Mouse (Mus musculus): ENCODE measurements around the gene Tnc.

The Tnc gene

DNA sequence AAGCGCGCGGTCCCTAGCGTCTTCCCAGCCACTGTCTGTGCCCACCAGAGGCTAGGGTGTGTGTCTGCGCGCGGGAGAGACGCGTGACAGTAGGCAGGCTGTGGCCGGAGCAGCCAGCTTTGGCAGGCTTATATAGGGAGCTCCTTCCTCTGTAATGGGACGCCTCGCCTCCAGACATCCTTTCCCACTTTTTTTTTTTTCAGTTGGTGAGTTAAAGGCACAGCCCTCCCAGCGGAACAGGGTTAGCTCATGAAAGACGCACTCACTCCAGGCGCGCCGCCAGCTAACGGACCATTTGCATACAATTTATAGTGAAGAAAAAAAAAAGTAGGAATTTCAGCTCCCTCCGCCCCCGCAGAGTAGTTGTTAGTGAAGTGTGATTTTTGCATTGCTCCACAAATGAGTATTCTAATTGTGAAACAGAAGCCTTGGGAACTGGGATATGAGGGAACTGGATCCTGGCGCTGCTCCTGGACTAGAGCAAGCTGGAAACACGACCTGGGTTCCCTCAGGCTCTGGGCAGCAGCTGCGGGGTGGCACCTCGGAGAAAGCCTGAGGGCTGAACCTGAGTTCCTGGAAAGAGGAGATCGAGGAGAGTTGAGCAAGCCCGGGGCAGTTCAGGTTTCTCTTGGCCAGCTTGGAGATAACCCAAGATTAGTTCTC, at the start of gene Tnc:
TSS of gene Tnc (minus strand) at position 185 of the 663 bp plus-strand sequence.
- in situ Hi-C loops (cut with MboI; ENCODE audit: low sequenced_read_pairs), result no loop called here

DNA sequence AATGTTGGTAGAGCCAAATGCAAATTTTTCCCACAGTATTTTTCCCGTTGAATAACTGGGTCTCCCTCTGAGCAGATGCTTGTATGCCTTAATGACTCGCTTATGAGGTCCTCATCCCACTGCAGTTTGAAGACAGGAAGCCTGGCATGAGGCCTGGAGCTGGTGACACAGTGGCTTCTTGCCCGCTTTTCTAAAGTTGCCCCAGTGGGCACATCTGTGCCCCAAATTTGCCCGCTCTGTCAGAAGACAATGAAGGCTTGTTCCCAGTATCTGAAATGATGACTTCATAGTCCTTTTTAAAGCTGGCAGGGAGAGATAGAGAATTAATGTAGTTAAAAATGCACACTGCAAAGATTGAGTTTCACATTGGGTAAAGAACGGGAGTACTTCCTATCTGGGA, 47.4 kb upstream of the Tnc start:
- in situ Hi-C loops (cut with MboI; ENCODE audit: low sequenced_read_pairs), result no loop called here

DNA sequence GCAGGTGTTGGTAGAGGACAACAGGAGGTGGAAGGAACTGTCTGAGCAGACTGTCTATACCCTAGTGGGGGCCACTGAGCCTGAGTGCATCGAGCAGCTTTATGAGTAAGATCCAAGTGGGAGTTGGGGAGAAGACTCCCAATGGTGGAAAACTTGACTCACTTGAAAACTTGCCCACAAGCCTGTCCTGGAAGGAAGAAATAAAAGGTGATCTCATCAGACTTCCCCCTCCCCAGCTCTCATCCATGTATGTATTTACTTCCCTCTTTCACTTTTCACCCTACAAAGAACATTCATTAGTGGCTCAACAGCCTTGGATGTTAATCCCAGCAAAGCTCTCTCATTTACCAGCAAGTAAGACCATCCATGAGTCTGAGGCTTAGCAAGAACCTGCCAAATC, 46.0 kb upstream of the Tnc start:
- in situ Hi-C loops (cut with MboI; ENCODE audit: low sequenced_read_pairs), result no loop called here

DNA sequence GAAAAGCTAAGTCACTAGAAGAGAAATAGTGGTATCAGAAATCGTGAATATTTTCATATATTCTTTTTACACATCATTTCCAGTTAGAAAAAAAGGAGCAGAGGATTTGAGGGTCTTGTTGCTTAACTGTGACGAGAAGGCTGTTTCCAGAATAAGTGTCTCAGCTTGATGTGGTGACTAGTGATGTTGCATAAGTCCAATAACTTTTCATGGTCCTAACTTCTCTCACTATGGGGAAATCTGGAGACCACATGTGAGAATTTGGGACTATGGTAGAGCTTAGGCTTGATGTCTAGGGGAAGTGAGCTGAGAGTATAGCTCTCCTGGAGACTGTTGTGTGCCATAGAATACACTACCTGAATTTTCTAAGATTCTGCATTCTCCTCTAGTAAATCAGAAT, 42.6 kb upstream of the Tnc start:
- in situ Hi-C loops (cut with MboI; ENCODE audit: low sequenced_read_pairs), result no loop called here

DNA sequence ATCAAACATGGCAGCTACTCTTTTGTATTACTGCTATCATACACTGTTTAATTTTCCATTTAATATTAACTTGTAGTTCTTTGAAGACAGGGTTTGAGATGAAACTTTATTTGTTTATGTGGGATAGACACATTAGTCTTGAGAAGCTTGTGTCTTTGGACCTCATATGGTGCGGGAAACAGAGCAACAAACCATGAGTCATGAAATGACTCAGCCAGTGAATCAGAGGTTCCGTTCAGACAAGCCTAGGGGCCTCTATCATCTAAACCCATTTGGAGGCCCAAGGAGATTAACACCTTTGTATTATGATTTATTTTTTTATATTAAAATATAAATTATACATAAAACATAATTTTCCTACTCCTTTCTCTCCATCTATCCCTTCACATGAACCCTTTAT, 40.9 kb upstream of the Tnc start:
- in situ Hi-C loops (cut with MboI; ENCODE audit: low sequenced_read_pairs), result no loop called here

DNA sequence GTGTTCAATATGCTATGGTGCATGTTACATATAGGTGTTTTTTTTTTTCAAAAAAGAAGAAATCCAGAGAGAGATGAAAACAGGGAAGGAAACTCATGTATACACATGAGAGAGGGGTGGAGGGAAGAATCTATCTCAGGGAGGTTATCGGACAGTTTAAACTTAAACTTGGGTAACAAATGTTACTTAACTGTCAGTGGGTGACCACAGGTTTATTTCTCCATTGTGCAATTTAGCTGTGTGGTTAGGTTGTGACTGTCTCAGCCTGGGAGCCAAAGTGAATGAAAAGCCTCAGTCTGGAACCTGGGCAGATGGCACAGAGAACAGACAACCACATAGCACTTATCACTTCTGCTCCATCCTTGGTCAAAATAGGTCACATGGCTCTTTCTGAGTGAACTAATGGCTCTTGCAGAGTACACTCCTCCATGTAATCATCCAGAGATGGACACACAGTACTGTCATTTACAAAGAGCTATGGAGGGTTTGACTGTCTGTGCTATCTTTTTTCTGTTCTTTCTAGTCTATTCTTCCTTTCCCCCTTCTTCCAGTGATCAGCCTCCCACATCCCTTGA, 39.3 kb upstream of the Tnc start:
- in situ Hi-C loops (cut with MboI; ENCODE audit: low sequenced_read_pairs), result no loop called here

DNA sequence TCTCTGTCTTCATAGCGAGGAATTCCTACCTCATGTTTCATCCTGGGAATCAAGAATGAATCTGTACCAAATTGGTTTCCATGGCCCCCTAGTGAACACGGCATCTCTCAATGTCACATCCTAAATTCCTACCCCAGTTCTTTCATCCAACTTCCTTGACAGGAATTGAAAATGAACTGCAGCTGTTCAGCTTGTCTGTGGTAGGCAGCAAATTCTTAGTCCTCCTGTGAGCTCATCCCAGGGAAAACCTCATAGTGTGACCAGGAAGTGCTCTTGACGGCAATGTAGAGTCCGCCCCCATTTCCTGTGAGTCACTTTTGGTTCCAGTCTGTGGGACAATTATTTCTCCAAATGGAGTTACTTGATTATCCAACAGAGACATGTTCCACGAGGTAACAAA, 37.0 kb upstream of the Tnc start:
- in situ Hi-C loops (cut with MboI; ENCODE audit: low sequenced_read_pairs), result no loop called here

DNA sequence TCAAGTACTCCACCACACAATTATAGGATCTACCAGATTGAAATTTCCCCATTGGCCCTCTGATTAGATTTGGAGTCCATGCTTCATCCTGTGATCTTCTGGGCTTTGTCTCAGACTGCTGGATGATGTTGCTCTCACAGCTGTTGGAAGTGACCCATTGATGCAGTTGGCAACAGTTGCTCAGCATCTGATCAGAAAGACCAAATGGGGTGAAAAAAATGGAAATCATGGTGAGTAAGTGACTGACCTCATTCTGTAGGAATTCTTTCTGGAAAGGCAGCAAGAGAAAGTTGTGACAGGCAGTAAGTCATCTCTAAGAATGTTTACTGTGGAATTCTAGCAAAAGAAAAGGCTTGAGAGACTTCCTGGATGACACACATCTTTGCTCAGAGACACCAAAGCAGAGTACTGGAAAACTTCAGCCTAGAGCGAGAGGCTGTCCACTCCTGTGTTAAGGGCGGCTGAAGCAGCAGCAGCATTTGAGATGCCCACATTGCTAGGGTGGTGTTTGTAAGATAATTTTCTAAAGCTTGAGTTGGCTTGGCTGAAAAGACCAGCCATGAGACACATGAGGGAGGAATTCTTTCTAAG, 31.3 kb upstream of the Tnc start:
- in situ Hi-C loops (cut with MboI; ENCODE audit: low sequenced_read_pairs), result no loop called here

DNA sequence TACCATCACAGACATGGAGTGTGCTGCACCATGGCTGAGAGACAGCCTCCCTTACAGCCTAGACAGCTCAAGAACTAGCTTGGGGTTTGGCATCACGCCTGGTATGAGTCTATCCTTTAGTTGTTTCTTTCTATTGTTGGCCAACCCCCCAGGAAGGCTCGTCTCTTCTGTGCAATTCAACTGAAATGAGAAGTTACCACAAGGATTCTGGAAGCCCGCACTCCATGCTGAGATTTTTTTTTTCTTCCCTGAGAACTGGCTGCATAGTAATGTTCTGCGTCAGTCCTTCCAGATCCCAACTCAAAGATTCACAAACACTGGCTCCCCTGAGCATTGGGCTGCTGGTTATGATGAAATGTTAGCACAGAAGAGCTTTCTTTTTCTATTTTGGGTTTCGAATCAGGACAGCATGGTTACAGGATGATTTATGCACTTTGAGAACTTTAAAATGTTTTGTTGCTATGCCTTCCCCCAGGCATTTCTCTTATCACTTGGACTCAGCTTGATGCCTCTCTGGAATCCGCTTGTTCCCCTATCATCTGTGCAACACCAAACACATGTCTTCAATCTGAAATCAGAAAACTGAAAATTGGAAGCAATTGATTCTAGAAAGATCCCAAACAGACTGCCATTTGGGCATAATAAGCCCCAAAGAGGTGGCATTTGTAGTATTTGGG, 29.7 kb upstream of the Tnc start:
- in situ Hi-C loops (cut with MboI; ENCODE audit: low sequenced_read_pairs), result no loop called here

DNA sequence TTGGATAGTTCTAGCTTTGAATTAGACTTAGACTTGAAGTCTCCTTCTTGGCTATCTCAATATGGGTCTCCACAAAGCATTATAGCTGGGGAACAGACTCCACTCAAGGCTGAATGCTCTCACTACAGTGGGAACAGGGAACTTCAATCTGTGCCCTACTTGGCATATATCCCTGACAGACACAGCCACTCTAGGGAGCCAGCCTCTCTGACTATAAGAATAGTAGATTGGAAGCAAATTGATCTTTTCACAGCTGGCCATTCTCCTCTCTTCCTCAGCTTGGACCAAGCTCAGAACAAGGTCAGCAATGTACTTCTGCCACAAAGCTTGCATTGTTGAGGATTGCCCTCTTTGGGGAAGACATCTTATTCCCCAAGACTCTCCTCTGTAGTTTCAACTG, 27.9 kb upstream of the Tnc start:
- in situ Hi-C loops (cut with MboI; ENCODE audit: low sequenced_read_pairs), result no loop called here

DNA sequence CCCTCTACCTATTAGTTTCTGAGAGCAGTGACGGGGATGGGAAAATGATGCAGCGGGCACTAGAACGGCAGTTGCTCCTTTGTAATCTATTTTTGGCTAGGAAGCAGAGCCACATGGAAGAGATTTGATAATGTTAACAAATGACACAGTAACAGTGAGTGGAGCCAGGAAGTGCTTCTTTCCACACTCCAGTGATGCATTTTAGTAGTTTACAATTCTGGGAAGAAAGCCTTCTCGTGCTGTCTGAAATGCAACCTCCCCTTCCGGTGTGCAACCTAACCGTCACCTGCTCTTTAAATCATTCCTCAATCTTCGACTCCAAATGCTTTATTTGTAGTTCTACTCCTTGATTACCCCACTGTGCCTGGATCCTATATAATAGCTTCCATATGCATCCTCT, 20.6 kb upstream of the Tnc start:
- in situ Hi-C loops (cut with MboI; ENCODE audit: low sequenced_read_pairs), result no loop called here

DNA sequence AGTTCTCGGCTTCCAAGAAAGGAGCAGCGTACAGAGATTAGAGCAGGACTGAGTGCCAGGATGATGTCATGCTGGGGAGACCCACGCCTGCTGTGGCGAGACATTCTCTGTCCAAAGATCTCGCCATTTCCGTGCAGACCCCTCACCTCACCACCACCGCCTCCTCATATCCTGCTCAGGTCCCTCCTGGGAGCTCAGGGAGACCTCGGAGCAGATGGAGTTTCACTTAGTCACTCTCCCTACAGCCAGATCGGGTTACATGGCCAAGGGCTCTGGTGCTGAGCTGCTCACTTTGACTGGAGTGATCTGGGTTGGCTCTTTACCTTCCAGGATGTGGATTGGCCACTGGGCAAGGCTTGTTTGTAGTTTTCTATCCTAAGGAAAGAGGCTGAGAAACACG, 18.5 kb upstream of the Tnc start:
- in situ Hi-C loops (cut with MboI; ENCODE audit: low sequenced_read_pairs), result no loop called here

DNA sequence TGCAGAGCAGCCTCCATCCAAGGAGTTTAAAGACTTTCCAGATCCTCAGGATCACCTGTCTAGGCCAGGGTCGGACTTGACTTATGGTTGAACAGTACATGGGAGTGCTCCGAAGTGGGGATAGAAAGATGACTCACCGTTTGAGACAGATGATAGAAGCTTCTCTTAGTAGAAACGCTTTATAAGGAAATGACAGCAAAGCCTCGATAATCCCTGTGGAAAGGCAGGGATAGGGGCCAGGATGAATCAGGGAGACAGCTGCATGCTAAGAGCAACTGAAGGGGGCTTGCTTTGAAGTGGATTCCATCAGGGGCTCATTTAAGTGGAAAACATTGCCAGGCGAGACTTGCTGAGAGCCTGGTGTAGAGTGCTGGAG, 12.0 kb upstream of the Tnc start:
- in situ Hi-C loops (cut with MboI; ENCODE audit: low sequenced_read_pairs), result no loop called here

DNA sequence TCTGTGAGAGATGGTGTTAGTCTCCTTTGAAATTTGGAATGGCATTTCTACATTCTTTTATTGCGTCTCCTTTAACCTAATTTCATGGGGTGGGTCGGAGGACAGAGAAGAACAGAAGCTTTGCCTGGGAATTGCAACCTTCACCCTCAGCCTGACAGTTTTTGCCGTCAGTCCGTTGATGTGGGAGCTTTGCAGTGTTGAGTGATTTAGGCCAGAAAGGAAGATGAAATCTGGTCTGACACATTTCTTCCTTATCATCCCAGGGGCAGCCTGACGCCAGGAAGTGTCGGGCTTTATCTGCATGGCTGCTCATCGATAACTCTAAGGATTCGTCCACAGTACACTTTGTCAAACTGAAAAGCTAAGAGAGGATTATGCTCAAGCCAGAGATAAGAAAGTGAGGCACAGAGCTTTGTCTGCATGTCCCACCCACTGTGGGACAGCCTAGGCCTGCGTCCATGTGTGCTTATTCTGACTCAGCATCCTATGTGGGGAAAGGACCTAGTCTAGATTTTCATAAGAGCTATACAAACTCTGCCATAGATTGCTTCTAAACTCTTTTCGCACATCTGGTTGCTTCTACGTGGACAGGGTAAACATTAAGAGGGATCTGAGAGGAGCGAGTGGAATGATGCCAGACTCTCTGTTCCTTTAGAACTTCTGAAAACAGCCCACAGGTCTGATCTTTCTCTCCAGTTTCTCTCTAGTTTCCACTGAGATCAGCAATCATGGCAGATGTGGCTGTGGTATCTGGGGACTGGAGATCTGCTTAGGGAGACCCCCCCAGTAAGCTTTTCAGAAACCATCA, 11.4 kb upstream of the Tnc start:
- in situ Hi-C loops (cut with MboI; ENCODE audit: low sequenced_read_pairs), result no loop called here

DNA sequence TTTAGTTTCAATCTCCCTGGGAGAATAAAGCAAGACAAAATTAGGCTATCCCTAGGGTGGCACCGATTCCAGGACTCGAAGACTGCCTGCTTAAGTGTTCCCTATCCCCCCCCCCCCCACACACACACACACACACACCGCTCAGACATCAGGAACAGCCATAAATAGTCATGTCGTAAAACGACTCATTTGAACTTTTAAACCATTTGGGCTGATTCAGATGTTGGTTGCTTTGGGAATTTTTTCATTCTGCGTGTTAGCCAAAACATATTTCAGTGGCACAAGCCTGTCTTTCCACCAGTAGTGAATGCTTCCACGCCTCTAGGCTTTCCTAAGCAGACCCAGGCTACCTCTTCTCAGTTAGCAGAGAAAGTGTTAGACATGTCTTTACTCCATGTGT, 1.4 kb upstream of the Tnc start:
- in situ Hi-C loops (cut with MboI; ENCODE audit: low sequenced_read_pairs), result no loop called here

DNA sequence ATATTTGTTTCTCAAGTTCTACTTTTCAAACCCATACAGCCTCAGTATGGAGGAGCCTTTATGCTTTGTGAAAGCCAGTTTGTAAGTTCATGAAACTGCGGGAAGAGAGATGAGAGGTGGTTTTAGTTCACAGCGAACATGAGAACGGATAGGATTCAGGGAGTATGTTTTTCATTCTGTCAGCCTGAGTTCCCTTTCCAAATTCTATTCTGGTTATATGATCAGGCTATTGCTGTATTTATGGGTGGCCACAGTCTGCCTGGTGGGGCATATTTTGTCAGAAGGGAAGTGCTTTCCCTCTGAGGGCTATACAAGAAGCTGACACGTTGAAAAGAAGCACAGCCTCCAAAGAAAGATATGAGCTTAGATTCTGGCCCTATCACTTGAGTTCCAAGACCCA, 2.9 kb downstream of the Tnc start:
- in situ Hi-C loops (cut with MboI; ENCODE audit: low sequenced_read_pairs), result no loop called here

DNA sequence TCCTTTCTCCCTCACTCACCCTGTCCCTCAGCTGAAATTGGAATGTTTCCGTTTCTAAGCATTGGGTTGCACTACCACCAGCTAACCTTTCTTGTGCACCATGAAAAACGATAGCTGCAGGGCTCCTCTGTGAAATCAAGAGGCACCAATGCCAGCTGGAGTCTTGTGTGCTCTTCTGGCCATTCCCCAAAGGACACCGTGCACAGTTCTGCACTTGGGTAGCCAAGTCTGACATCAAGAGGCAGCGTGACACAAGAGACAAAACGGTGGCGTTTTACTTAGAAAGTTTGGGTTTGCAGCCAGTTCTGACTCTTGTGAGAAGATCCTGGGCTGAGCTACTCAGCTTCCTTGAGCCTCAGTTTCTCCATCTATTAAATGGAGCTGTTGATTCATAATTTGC, 3.4 kb downstream of the Tnc start:
- in situ Hi-C loops (cut with MboI; ENCODE audit: low sequenced_read_pairs), result no loop called here

DNA sequence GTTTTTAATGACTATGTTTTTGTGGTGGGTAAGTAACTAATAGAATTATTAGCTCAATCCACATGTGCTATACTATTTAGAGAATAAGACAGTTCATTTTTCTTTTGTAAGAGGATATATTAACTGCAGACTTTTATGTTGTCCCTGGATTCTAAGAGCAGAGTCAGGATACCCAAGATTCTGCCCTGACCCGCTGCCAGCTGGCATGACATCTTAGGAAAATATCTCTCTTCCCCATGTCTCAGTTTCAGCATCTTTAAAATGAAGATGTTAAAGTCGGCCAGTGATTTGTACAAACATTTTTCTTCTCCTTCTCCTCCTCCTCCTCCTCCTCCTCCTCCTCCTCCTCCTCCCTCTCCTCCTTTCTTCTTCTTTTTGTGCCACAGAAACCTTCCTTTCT, 7.7 kb downstream of the Tnc start:
- in situ Hi-C loops (cut with MboI; ENCODE audit: low sequenced_read_pairs), result no loop called here

DNA sequence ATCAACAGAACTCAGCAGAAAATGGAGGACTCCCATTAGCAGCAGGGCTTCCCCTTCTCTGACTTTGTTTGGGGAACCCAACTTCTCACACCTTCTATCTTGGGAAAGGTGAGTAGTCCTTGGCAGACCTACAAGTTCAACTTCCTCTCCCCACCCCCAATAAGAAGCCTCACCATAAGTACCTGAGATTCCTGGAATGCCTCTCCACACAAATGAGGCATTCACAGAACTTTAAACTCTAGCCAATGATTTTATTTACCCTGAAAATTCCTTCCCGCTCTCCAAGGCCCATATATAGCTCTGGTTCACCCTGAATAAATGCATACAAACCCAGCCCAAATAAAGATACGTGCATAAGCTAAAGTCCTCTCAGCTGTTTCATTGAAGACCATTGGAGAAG, 9.3 kb downstream of the Tnc start:
- in situ Hi-C loops (cut with MboI; ENCODE audit: low sequenced_read_pairs), result no loop called here

DNA sequence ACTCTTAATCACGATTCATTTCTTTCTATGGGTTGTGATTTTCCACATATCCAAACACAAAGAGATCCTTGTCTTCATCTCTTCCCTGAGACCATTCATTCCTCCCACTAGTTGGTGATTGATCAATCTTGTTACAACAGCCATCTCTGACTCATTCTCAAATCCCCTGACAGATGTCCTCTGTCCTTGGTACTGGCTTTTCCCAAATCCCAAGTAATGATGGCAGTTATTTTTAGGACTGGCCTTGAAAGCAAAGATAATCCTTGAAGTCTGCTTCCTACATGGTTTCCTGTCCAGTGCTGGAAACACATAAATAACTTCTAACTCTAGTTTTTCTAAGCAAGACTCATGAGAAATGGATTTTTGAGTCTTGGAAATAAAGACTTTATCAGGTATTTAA, 12.1 kb downstream of the Tnc start:
- in situ Hi-C loops (cut with MboI; ENCODE audit: low sequenced_read_pairs), result no loop called here

DNA sequence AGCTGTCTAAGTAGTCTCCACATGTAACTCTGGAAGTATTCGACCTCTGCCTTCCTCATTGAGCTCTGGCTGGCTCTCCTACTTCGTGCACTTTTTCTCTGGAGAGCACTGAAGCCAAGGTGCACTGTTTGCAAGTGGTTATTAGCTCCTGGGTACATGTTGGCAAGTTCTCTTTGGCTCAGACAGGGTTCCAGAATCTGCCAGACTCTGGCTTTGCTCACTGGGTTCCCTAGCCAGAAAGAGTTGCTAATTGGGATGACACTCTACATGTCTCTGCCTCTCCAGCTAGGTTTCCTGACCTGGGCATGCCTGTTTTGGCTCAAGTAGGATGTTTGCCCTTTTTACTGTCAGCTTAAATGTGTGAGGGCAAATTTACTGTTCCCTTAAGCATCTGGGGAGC, 13.6 kb downstream of the Tnc start:
- in situ Hi-C loops (cut with MboI; ENCODE audit: low sequenced_read_pairs), result no loop called here

DNA sequence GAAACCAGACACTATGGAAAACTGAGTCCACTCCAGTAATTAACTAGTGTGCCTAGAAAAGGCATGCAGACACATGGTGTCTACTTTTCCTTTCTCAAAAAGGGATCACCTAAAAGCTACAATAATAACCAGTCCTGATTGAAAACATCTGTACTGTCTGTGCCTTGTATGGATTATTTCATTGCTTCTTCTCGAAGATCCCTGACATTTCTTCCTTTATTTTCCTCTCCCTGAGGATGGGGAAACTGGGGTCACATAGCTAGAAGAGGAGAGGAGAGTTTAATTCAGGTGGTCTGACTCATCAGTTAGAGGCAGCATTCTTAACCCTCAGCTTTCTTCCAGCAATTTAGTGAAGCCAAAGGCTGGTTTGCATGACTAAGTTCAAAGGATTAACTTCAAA, 17.3 kb downstream of the Tnc start:
- in situ Hi-C loops (cut with MboI; ENCODE audit: low sequenced_read_pairs), result no loop called here

Data from CH12F3 (cell line).